Mouse (Mus musculus) ovary, adult 2 months (tissue): Measurements from ENCODE around the gene Rpl5. TPM values are rescaled to one million over a fixed set of nuclear protein-coding genes. Genes with fewer than 3 reads are reported as not detected.

Source experiments
- polyA plus RNA-seq: library from polyadenylated mRNA; depleted of rRNA; stranded (reverse); fragments of >200 nt; gene quantifications from 2 replicates; pipeline ENCODE4 v1.2.3, GENCODE M21; 2012; rRNA removed

Rpl5 gene
- 45.6 and 60.1 TPM in 2 replicates for polyA plus RNA-seq

DNA sequence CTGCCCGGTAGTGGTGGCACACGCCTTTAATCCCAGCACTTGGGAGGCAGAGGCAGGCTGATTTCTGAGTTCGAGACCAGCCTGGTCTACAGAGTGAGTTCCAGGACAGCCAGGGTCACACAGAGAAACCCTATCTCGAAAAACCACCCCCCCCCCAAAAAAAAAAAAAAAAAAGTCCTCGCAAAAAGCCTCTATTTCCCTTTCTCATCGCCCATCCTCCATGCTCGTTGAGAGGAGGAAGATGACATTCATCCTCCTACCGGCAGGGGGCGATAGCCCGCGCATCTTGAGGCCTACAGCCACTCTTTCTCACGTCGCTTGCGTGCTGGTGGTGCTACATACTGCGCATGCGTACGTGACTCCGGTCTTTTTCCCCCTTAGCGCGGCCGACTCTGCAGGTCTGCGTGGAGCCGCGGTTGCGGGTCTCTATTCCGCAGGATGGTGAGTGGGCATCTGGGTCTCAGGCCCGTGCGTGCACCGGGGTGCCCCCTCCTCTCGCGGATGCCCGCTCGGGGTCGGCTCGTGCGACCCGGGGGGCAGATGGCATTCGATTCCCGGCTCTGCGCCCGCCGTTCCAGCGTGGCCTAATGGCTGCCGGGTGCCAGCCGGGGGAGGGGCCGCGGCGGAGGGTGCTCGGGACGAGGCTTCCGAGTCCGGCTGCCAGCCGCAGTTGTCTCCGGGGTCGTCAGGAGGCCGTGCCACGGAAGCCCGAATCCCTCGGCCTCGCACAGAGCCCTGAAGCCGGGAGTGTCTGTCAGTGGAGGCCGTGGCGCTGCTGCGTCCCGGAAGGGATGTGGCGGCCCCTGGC, at the start of gene Rpl5:
Gene Rpl5, plus strand, starts transcription at position 297 of the 808 bp plus-strand sequence.

DNA sequence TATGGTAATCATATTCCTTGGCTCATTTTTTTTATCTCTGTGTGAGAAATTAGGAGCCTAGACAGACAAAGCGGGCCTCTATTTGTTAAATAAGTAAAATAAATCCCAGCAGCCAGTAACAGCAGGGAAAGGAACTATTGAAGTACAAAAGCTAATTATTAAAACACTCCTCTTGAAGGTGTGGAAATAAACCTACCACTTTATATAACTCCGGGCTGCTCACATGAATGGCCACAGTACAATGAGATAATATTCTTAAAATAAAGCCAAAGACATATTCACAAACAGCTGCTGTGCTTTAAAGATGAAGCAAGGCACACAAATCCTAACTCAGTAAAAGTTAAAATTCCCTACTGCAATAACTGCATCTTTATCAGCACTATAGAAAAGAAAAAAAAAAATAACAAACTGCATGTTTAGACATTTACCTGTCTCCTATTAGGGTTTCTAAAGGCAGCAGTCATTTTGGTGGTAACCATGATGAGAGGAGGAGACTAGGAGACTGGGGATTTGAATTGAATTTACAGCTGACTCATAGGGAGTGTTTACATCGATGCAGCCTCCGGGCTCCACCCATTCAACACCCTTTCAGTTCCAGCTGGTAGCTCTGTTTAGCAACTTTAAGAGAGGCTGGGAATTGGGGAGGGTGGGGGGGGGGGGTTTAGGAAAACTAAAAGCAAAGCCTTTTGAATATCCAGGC, 25.6 kb upstream of the Rpl5 start, which contains the start of gene Evi5:
Gene Evi5, minus strand, starts transcription at position 547 of the 700 bp plus-strand sequence.

Other genes with a start within 250 kb of the Rpl5 start
- 1.8 and 9.1 TPM in 2 replicates for gene Gfi1, start 174.5 kb upstream of the Rpl5 start, polyA plus RNA-seq
- 0.15 and 0.17 TPM in 2 replicates for gene Ube2d2b, start 70.4 kb upstream of the Rpl5 start, polyA plus RNA-seq
- 36.5 and 49.3 TPM in 2 replicates for gene Evi5, start 25.4 kb upstream of the Rpl5 start, polyA plus RNA-seq
- 0.85 and 1.4 TPM in 2 replicates for gene Fam69a, start 86.6 kb downstream of the Rpl5 start, polyA plus RNA-seq
- 7.0 and 8.9 TPM in 2 replicates for gene Mtf2, start 165.2 kb downstream of the Rpl5 start, polyA plus RNA-seq
- 111 and 119 TPM in 2 replicates for gene Tmed5, start 232.1 kb downstream of the Rpl5 start, polyA plus RNA-seq
- gene Ccdc18, start 232.4 kb downstream of the Rpl5 start, polyA plus RNA-seq, result 0.08 TPM in 1 of 2 replicates, not detected in the other